Mouse (Mus musculus): ENCODE results near the gene Ccdc18. TPM values are rescaled to one million over a fixed set of nuclear protein-coding genes. Genes with fewer than 3 reads are reported as not detected.
"Not testable (repeated sequence)": the region's sequence is repeated elsewhere in the genome, so short reads cannot be mapped to it uniquely, and the experiment has no call there.

Ccdc18 gene
- polyA plus RNA-seq, 1 experiment from 2014 or later, result 13.1 TPM

- Histone ChIP-seq H3K36me3 (replicated peaks) (no peaks in the 10 kb centered on the region), H3K9me3 (no peaks in the 10 kb centered on the region), H3K4me3 (replicated peaks) (peak within 1 kb of the TSS; percentile 92), H3K4me1 (peaks cover 26% of the 10 kb centered on the region), H3K4me2 (peak within 1 kb of the TSS; percentile 91), H3K9ac (peak within 1 kb of the TSS; percentile 97), H3K27ac (peak within 1 kb of the TSS; percentile 93), H3K27me3 (no peaks in the 10 kb centered on the region)
- WGBS, result 4% methylated on average over 54 of the region's 55 CpGs
- peak; percentile 99 for ATAC-seq (ENCODE audit: low FRiP score)
Measured at GRCm38 (mm10) chr5:108268127-108269062, 135.7 kb downstream of the Ccdc18 start, which contains the start of gene Dr1. Gene Dr1, plus strand, starts transcription at chr5:108268897.

GRCm38 (mm10) chr5:108269063-108269810, 136.6 kb downstream of the Ccdc18 start:
- H3K4me1 ChIP-seq, result peaks cover 26% of the 10 kb centered on the region
- peak; percentile 81 for ATAC-seq (ENCODE audit: low FRiP score)
- H3K36me3 ChIP-seq (replicated peaks), result no peaks in the 10 kb centered on the region
- peak overlapping the region; percentile 91 for H3K4me2 ChIP-seq
- no peaks in the 10 kb centered on the region for H3K27me3 ChIP-seq
- H3K27ac ChIP-seq, result peak overlapping the region; percentile 93
- H3K9ac ChIP-seq, result peak overlapping the region; percentile 97
- under 1% methylated on average over 44 of the region's 44 CpGs for WGBS
- no peaks in the 10 kb centered on the region for H3K9me3 ChIP-seq
- peak overlapping the region; percentile 92 for H3K4me3 ChIP-seq (replicated peaks)

- Histone ChIP-seq H3K9ac (peak overlapping the region; percentile 97), H3K4me2 (peak overlapping the region; percentile 91), H3K36me3 (replicated peaks) (no peaks in the 10 kb centered on the region), H3K27ac (no peak overlapping the region), H3K4me1 (peaks cover 26% of the 10 kb centered on the region), H3K27me3 (no peaks in the 10 kb centered on the region), H3K9me3 (no peaks in the 10 kb centered on the region), H3K4me3 (replicated peaks) (peak overlapping the region; percentile 92)
- ATAC-seq (ENCODE audit: low FRiP score), result no peak
- 20% methylated on average over 7 of the region's 7 CpGs for WGBS
Measured at GRCm38 (mm10) chr5:108269811-108270151, 137.1 kb downstream of the Ccdc18 start.

- no peaks in the 10 kb centered on the region for H3K9me3 ChIP-seq
- H3K4me3 ChIP-seq (replicated peaks), result peak overlapping the region; percentile 92
- whole genome bisulfite sequencing, result 65% methylated on average over 9 of the region's 9 CpGs
- H3K27me3 ChIP-seq, result no peaks in the 10 kb centered on the region
- H3K4me1 ChIP-seq, result peaks cover 26% of the 10 kb centered on the region
- no peak overlapping the region for H3K27ac ChIP-seq
- H3K36me3 ChIP-seq (replicated peaks), result 0 out of 2 replicates have a peak, but pooled peaks cover 2% of the 10 kb centered on the region
- ATAC-seq (ENCODE audit: low FRiP score), result no peak
- peak overlapping the region; percentile 97; the same call in 1 of the 2 replicates for H3K9ac ChIP-seq
- H3K4me2 ChIP-seq, result peak overlapping the region; percentile 91
Measured at GRCm38 (mm10) chr5:108270415-108270814, 137.7 kb downstream of the Ccdc18 start.

- not testable (repeated sequence) for ATAC-seq (ENCODE audit: low FRiP score); H3K9ac ChIP-seq; H3K9me3 ChIP-seq; H3K27me3 ChIP-seq; H3K4me3 ChIP-seq (replicated peaks); H3K36me3 ChIP-seq (replicated peaks); H3K27ac ChIP-seq
- Histone ChIP-seq H3K4me2 (peak overlapping the region; percentile 91), H3K4me1 (peaks cover 26% of the 10 kb centered on the region)
- WGBS, result 90% methylated on average over 6 of the region's 6 CpGs
Measured at GRCm38 (mm10) chr5:108271345-108271744, 138.7 kb downstream of the Ccdc18 start.

Other genes with a start within 250 kb of the Ccdc18 start
- gene Rpl5, start 232.4 kb upstream of the Ccdc18 start, polyA plus RNA-seq (2016; fragmentation: Nextera tagmentation; extraction: Ambion mirVana), result 62.6 and 63.6 TPM in 2 replicates
- 22.1 and 22.6 TPM in 2 replicates for gene Fam69a, start 145.8 kb upstream of the Ccdc18 start, polyA plus RNA-seq (2016; fragmentation: Nextera tagmentation; extraction: Ambion mirVana)
- gene Mtf2, start 67.2 kb upstream of the Ccdc18 start, polyA plus RNA-seq (2016; fragmentation: Nextera tagmentation; extraction: Ambion mirVana), result 134 and 138 TPM in 2 replicates
- 26.2 and 29.7 TPM in 2 replicates for gene Tmed5, start 255 bp upstream of the Ccdc18 start, polyA plus RNA-seq (2016; fragmentation: Nextera tagmentation; extraction: Ambion mirVana)
- gene Dr1, start 136.0 kb downstream of the Ccdc18 start, polyA plus RNA-seq (2016; fragmentation: Nextera tagmentation; extraction: Ambion mirVana), result 54.1 and 54.3 TPM in 2 replicates
- 7.3 and 8.3 TPM in 2 replicates for gene Pigg, start 179.7 kb downstream of the Ccdc18 start, polyA plus RNA-seq (2016; fragmentation: Nextera tagmentation; extraction: Ambion mirVana)
- gene Gm42517, start 235.0 kb downstream of the Ccdc18 start, polyA plus RNA-seq (2016; fragmentation: Nextera tagmentation; extraction: Ambion mirVana), result 0.10 TPM in 1 of 2 replicates, not detected in the other